Mouse (Mus musculus) brain, embryonic 14.5 days (tissue): Measurements from ENCODE around the gene Ccr1.

Source experiments
- CTCF ChIP-seq: fragments of 200-500 bp; IDR thresholded peaks from 2 replicates; pipeline ENCODE4 v1.5.1; 2012; ENCODE audit warnings: inconsistent platforms, mild to moderate bottlenecking, moderate library complexity, borderline replicate concordance; ENCODE audit not compliant: insufficient read depth, insufficient read length; ENCODE audit errors: extremely low read depth
- POLR2A ChIP-seq: fragments of 200-500 bp; IDR thresholded peaks from 2 replicates; pipeline ENCODE4 v1.6.1; 2012; ENCODE audit warnings: mild to moderate bottlenecking, inconsistent platforms, borderline replicate concordance; ENCODE audit not compliant: poor library complexity, insufficient read depth, insufficient read length, severe bottlenecking; ENCODE audit errors: extremely low read depth

DNA sequence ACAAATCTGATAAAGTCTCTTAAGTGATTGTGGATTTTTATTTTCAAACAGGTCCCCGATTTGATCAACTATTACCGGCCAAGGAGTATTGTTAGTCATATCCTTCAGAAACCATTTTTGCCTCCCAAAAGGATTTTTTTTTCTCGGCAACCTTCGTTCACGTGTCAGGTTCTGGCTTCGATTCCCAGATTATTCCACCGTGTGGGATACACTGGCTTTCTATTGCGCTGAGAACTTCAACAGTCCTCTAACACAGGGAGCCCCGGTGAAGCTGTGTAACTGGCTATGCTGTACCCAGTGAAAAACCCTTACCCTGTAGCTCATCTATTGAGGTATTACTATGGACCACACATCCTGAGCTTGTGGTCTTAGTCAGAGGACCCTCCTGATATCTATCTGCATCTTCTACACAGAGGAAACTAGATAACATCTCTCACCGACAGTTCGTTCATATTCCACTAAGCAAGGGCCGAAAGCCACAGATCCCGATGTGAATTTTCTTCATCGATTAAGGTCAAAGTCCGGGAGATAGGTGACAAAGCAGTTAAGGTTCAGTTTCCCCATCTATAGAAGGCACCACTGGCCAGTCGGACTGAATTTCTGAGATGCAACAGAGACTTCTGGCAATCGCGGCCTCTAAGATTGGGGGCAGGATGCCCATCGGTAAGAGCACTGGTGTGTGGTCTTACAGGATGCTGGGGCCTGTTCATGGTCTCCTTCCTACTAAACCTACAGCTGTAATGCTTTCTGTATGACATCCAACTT lies 35.4 kb downstream of the Ccr1 start:
- TF ChIP-seq CTCF (no peak), POLR2A (no peak)
